Mouse (Mus musculus): ENCODE results near the gene Wbp11. TPM values are rescaled to one million over a fixed set of nuclear protein-coding genes. Genes with fewer than 3 reads are reported as not detected.

The Wbp11 gene
- total and polyA plus RNA-seq, 3 experiments = 55.0 to 79.2 (median 72.6) TPM

DNA sequence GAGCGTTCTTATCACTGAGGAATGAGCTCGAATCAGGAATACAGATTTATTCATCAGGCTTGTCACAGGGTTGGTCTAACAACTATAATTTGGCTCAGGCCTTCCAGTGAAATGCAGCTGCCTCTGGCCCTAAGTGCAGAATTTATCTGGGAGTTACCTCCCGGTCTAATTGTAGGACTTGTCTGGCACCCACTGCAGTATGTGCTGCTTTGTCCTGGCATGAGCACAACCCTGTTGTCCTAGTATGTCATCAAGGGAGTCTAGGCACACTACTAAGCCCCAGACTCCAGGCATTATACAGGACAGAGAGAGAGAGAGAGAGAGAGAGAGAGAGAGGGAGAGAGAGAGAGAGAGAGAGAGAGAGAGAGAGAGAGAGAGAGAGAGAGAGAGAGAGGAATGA lies 9.3 kb upstream of the Wbp11 start:
- DNase-seq = no peak

DNA sequence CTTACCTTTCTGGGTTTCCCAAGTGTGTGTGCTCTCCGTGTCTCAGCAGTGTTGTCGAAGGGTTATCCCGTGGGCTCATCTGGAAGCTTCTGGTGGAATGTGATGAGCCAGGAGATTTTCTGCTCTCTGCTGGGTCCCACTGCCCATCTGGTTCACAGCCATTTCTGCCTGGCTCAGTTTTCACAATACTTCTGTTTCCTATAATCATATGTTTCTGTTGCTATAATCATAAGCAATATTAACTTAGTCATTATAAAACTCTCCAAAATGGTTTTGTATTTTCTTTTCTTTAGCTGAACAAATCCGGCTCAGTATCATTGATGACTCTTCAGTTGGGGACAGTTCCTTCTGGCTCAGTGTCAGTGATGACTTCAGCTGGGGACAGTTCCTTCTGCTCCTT lies 7.3 kb upstream of the Wbp11 start, which contains the start of gene Smco3:
TSS of gene Smco3 (minus strand) at position 101 of the 400 bp plus-strand sequence.
- no peak for DNase-seq

DNA sequence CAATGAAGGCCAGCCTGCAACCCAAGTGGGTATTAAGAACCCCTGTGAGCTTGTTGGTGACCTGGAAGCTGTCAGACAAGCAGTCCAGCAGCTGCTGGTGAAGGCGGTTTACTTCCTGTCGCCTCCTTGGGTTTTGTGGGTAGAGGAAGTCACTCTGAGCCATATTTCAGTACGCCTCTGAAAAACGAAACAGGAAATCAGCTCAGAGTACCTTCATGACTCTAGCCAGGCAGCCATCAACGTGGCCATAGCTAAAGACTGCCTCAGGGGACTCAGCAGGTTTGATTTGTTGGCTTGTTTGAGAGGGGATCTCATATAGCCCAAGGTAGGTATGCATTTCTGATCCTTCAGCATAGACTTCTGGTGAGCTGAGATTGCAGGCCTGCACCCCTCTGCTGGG lies 3.7 kb upstream of the Wbp11 start:
- DNase-seq = no peak

DNA sequence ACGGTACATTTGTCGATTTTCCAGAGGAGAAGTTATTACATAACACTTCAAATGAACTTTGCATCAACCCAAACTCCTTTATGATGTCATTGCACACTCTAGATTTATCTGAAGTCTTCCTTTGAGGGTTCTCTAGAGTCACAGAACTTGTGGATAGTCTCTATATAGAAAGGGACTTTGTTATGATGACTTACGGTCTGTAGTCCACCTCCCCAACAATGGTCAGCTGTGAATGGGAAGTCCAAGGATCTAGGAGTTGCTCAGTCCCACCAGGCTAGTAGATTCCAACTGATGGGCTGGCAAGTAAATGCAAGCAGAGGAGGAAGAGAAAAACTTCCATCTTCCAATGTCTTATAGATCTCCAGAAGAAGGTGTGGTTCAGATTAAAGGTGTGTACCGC lies 648 bp upstream of the Wbp11 start:
- DNase-seq = no peak

DNA sequence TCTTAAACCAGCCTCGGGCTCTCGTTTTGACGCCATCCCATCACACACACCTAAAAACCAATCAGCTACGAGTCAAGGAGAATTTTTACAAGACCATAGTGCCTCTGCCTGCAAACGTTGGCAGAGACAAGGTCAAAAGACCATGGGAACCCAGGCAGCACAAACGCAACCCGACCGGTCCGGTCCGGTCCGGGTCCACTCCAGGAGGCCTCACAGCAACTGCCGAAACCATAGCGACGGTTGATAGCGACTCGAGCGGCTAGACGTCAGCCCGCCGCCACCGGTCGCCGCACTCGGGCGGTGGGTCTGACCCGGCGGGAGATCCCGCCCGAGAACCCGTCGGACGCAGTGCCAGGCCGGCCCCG lies 535 bp downstream of the Wbp11 start, which contains the start of gene BC049715:
TSS of gene BC049715 (plus strand) at position 111 of the 365 bp plus-strand sequence.
- no peak for DNase-seq

DNA sequence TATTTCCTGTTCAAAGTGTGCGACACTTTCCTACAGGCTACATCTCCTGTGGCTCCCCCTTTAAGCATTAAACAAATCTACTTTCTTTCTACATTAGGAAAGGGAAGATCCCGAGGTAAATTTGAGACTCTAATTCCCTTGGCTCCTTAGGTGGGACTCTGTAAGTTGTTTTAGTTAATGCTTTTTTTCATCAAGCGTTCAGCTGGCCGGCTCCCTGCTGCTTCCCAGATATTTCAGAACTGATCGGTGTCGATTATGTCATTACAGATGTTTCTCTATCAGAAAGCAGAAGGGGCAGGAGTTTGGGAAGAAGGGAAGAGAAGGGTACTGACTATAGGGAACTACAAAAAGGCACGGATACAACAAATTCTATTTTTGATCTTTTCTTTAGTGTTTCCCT lies 917 bp downstream of the Wbp11 start:
- no peak for DNase-seq

DNA sequence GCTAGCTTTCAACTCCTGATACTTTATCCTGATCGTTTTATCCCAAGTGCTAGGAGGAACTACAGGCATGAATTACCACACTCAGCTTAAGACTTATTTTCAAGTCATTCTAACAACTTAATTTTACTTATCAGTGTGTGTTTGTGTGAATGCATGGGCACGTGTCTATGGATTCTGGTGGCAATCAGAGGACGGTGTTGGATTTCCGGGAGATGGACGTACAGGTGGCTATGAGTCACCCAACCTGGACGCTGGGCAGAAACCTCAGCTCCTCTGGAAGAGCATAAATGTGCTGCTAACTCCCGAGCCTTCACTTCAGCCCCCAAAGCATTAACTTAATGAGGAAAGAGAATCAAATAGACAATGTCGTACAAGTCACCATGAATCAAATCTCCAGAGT lies 3.0 kb downstream of the Wbp11 start:
- no peak for DNase-seq

DNA sequence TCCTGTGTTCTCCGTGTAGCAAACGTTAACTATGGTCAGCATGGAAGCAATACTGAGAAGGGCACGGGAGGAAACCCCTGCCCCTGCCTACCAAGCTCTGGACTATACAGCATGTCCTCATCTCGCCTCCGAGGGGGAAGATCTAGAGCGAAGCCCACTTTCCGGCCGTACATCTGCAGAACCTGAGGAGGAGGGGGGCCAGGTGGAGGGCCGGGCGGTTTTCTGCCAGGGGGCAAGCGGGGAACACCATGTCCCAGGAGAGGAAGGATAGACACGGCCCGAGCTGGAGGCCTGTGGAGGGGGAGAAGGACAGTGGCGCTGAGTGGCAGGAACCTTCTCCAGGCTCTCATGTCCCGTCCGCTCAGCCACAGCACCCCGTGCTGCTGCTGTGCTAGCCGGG lies 6.9 kb downstream of the Wbp11 start:
- no peak for DNase-seq

DNA sequence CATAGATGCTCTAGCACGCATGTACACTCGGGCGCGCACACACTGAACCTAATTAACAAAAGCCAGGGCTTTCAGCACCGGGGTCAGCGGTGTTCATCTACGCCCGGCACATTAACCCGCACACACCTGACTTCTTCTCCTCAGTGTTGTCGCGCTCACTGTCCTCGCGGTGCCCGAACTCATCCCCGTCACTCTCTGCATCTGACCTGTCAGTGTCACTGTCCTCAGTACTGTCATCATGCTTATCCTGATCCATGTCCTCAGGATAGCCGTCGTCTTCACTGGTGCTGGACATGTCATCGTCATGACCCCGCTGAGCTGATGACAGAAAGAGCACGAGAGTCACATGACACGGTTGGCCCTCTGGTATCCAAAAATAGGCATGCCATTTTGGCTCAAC lies 7.7 kb downstream of the Wbp11 start:
- DNase-seq = no peak

DNA sequence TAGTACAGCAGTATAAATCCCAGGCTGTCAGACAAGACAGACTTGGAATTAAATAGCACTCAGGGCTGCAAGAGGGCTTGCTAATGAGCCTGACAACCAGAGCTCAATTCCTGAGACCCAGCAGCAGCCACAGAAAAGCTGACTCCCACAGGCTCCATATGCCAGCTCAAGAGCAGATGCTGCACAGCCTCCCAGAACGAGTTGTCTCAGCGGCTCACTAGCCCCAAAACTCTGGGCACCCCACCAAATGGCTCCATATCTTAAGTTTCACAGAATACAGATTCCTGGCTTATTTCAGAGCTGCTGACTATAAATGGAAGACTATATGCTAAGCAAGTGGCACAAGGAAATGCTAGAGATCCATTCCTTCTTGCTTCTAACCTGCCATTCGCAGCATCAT lies 10.5 kb downstream of the Wbp11 start:
- DNase-seq = no peak

DNA sequence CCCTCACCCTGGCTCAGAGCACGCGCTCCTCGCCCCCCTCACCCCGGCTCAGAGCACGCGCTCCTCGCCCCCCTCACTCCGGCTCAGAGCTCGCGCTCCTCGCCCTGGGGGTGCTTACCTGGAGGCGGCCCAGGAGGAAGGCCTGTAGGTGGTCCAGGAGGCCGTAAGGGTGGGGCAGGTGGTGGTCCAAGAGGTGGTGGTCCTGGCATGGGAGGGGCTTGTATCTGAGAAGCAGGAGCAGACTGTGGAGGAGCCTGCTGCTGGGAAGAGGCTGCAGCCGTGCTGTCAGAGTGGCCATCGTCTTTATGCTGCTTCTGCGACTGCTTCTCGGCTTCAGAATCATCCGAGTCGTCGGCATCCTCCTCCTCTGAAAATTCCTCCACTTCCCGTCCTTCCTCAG lies 11.2 kb downstream of the Wbp11 start:
- no peak for DNase-seq

DNA sequence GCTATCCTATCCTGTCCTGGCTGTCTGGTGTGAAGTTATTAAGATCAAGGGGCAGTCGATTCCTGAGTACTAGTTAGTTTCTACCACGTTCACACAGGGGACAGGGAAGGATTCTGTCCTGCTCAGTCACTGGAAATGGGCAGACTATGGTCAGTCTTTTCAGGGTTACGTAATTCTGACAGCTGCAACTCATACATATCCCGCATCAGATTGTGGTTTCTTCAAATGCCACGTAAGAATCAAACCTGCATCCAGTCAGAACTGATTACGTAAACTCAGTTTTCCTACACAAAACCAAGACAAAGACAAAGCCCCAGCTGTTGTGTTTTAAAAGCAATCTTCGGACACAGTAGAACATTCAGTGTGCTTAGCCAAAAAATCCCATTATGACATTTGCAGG lies 12.7 kb downstream of the Wbp11 start:
- no peak for DNase-seq

DNA sequence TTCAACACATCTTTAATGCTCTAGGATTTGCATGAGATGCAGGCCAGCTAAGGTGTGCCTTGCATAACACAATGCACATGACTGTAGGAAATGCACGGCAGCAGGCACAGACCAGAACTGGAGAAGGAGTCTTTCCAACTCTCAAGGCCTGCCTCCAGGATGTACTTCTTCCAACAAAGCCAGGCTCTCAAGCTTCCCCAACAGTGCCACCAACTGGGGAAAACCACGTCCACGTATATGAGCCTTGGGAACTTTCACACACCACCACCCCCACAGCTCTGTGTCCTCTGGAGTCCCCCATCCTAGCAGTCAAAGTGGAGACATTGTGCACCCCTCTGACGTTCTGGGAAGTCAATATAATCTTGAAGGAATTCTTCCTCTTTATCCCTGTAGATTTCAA lies 14.9 kb downstream of the Wbp11 start:
- DNase-seq = peak; percentile 33

DNA sequence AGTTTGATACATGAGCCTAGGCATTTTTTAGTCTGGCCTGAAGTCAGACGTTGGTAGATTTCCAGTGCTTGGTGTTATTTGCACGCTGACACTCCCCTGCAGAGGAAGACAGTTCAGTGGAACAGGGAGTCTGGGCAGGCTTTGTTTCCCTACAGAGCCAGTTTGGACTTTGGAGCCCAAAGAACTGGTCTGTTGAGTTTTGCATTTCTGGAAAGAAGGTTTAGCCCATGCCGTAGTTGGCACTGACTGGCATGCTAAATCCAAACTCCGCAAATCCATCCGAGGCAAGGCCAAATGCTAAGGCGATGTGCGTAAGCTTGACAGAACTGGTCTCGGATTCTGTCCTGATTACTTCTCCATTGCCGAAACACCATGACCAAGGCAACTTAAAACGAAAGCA lies 16.8 kb downstream of the Wbp11 start:
- no peak for DNase-seq

DNA sequence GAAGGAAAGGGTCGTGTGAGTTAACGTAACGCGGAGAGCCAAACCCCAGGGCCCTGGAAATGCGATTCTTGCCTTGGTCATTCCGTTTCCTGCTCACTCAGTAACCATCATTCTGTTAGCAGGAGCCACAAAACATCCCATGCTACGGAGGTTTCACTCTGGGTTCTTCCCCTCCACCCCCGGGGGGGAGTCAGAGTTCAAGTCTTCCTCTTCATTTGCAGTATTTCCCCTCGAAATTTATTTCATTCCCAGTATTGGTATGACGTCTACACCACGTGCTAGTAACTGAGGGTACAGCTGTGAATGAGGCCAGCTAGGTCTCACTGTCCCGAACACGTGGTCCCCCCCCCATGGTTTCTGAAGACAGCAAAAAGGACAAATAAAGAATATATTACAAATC lies 18.4 kb downstream of the Wbp11 start:
- no peak for DNase-seq

DNA sequence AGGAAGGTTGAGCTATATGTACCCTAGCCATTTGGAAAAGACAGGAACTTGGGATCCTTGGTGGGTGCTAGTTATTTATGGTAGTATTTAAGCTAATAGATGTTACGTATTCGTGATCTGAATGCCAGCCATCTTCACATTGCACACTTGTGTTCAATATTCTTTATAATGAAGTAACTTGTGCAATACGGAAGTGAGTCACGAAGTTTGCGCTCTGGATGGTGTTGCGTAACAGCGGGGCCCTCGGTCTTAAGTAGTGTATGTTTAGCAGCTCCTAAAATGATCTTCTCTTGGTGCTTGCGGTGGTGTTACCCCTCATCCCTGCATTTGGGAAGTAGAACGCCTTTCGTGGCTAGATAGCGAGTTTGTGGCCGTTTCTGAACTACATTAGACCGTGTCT lies 19.0 kb downstream of the Wbp11 start:
- peak; percentile 72 for DNase-seq

DNA sequence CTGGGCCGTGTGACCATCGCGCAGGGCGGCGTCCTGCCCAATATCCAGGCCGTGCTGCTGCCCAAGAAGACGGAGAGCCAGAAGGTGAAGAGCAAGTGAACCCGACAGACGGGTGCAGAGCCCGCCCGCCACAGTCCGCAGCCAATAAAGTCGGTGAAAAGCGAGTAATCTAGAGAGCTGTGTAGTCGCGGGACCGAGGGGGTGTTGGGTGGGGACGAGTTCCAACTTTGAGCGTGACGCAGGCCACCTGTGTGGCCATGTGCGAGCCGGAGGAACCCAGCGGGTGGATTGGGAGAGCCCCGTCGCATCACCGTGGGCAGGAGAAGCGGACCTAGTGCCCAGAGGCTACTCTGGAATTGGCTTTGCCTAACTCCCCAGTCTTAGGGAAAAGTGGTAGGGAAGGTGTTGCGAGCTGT lies 19.4 kb downstream of the Wbp11 start:
- DNase-seq = peak; percentile 65

DNA sequence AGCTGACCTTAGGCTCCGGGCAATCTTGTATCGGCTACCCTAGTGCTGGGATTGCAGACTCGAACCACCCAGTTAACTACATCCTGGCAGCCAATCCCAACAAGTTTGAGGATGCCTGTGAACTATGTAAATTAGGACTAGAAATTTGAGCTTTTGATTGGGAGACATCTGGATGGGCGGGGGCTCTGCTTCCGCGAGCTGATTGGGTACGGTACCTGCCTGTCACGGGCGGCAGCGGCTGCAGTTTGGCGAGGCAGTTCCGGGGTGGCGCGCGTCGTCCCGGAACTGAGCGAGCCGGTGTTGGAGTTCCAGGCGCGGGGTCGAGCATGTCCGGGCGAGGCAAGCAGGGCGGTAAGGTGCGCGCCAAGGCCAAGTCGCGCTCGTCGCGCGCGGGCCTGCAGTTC lies 20.0 kb downstream of the Wbp11 start, which contains the start of gene H2afj:
TSS of gene H2afj (plus strand) at position 231 of the 404 bp plus-strand sequence.
- DNase-seq = peak; percentile 99

DNA sequence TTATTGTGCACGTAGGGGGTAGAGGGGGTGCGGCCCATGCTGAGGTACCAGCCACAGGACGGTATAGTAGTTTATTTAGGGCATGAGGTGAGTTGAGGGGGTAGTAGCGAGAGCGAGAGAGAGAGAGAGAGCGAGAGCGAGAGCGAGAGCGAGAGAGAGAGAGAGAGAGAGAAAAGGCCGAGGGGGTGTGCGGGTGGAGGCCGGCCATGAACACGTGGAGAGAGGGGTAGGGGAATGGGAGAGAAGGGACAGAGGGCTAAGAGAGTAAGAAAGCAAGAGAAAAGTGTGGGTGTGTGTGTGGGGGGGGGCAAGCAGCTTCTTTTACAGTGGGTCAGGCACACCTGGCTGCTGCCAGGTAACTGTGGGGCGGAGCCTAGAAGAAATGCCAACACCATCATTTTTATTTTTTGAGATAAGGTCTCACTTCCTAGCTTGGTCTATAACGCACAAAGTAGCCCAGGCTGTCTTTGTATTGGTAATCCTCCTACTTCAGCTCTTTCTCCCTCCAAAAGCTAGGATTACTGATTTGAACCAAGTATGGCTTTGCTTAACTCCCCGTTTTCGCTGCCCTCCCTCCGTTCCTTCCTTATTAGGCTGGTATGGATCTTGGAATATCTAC lies 20.5 kb downstream of the Wbp11 start:
- no peak for DNase-seq

DNA sequence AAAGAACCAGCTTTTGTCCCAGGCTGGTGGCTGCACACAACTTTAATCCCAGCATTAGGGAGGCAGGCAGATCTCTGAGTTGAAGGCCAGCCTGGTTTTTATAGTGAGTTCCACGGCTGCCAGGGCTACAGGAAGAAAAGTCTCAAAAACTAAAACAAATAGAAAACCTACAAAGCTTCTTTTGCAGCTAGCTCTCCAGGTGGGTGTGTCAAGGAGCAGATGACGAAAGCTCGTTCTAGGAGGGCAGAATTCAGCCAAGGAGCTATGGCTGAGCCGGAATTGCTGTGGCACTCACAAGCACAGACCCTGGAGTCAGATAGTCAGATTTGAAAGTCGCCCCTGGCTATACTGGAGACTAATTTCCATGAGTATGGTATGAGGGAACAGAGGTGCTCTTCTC lies 21.2 kb downstream of the Wbp11 start:
- DNase-seq = peak; percentile 26

DNA sequence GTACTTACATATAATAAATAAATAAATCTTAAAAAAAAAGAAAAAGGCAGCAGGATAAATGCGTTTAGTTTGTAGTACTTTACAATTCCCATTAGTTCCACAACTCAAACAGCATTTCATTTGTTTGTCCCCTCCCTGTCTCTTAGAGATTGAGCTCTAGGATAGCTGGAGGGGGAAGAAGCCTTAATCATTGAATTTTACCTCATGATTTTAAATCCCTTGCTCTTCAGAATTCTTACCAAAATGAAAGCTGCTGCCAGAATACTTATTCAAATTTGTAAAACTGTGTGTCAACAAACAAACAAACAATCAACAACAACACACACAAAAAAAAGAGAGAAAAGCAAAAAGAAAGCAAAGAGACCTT lies 22.6 kb downstream of the Wbp11 start:
- DNase-seq = no peak

DNA sequence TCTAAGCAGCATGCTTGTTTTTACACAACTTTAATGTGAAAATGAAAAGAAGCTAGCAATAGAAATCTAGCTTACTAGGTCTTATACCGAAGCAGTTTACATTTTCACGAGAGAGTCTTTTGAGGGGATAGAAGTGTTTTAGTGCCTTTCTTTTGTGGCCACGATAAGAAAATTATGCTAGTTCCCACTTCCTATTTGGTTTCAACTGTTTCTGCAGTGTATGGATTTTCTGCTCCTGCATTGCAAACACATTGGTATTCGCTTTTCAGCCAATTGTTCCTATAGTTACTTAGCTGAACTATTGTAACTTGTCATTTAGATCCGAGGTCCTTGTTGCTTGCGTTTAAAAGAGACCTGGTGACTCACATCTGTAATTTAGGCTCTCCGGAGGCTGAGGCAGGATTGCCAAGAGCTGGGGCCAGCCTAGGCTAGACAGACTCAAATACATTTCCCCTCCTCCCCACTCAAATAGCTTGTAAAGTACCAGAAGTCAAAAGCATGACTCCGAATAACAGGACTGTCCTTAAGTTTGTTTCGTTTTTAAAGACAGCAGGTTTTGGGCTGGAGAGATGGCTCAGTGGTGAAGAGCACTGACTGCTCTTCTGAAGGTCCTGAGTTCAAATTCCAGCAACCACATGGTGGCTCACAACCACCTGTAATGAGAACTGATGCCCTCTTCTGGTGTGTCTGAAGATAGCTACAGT lies 23.2 kb downstream of the Wbp11 start:
- DNase-seq = no peak

DNA sequence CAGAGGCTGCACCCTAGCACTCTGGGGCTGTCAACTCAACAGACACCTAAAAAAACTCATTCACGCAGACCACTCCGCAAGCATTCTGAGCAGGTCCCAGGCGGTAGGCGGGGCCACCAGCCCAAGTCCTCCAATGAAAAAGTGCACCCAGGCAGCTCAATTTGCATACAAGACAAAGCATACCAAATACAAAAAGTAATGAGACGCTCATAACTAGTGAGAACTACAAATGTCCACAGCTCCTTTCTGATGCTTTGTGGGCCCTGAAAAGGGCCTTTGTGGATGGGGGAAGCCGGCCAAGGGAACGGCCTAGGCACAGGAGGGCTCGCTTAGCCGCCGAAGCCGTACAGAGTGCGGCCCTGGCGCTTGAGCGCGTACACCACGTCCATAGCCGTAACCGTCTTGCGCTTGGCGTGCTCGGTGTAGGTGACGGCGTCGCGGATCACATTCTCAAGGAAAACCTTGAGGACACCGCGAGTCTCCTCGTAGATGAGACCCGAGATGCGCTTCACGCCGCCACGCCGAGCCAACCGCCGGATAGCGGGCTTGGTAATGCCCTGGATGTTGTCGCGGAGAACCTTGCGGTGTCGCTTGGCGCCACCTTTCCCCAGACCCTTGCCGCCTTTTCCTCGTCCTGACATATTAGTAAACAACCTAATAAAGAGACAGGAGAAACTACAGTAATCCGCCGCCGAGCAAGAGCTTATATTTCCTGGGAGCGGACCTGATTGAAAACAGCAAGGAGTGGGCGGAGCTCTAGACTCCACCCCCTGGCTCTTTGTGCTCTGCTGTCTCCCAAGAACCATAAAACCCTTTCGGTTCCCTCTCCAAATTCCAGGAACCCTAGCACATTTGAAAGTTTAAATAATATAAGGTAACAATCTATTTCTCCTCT lies 24.0 kb downstream of the Wbp11 start, which contains the start of gene Hist4h4:
TSS of gene Hist4h4 (minus strand) at position 677 of the 895 bp plus-strand sequence.
- peak; percentile 95 for DNase-seq
